ENCODE assay signal across 7 mouse cellular contexts in the genomic region with DNA sequence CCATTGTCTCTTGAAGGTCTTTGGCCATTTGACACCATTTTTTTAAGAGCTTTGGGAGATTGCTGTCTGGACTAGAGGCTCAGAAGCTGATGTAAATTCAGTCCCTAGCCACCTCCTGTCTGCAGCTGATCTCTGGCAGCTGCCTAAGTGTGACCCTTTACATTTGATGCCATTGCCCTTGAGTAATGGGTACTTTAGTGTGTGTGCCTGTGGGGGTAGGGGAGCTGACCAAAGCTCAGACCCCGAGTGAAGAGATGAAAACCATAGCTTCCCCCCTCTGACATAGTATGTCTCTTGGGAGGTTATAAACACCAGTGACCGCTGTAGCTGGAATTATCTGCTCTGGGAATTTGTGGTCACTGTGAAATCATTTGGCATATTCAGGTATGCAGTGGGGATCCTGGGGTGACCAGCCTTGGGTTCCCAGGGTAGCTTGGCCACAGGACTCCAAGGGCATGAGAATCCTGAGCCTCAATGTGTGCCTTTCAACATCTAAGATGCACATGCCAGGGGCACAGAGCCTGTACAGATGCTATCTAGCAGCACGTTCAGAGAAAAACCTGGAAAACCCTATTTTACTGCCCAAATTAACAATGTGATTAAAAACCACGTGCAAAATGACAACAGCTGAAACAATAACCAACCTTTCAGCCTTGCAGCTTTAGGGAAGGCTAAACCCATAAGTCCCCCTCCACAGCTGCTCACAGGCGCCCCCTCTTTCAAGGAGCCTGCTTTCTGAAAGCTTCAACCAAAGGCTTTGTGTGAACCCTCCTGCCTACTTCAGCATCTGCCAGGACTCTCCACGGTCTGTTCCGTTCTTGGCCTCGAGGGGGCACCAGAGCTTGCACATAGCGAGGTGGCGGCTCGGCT.
DNase-seq lines count a peak whose midpoint lies in the region; ATAC-seq and TF ChIP-seq lines count a peak whose summit lies in the region.

No protein-coding gene starts in this region.

- H3K4me1 ChIP-seq in cortical plate, adult 2 months (ENCODE audit: control insufficient read depth, insufficient read depth, low read length): no peaks in the 10 kb centered on the region
- H3K4me1 ChIP-seq in midbrain, embryonic 13.5 days (replicated peaks): peaks cover 23% of the 10 kb centered on the region
- H3K4me1 ChIP-seq in stomach, embryonic 15.5 days: no peaks in the 10 kb centered on the region

- TF ChIP-seq POLR2A in cortical plate, adult 2 months (IDR thresholded peaks at IDR 0.05; ENCODE audit: extremely low read depth, insufficient read depth, low read length): no peak

- 13% methylated on average over 11 of the region's 11 CpGs for whole genome bisulfite sequencing in midbrain, embryonic 13.5 days
- WGBS in stomach, embryonic 15.5 days: 15% methylated on average over 11 of the region's 11 CpGs

- peak; percentile 90 for ATAC-seq in midbrain, embryonic 13.5 days
- ATAC-seq in stomach, embryonic 15.5 days (ENCODE audit: insufficient read depth, low FRiP score, low read depth): no peak

- no peak overlapping the region for H3K9ac ChIP-seq in midbrain, embryonic 13.5 days (replicated peaks)
- no peak overlapping the region for H3K9ac ChIP-seq in stomach, embryonic 15.5 days

- intact Hi-C loops in left cerebral cortex, postnatal 25 days (cut with DNase I): loop anchor here (1.0 to 10.0 kb wide), 4 partner anchors 317 to 855 kb away; a partner anchor contains a TSS

- no peaks in the 10 kb centered on the region for H3K36me3 ChIP-seq in midbrain, embryonic 13.5 days
- H3K36me3 ChIP-seq in stomach, embryonic 15.5 days: no peaks in the 10 kb centered on the region

- H3K9me3 ChIP-seq in midbrain, embryonic 13.5 days: no peaks in the 10 kb centered on the region
- H3K9me3 ChIP-seq in stomach, embryonic 15.5 days: no peaks in the 10 kb centered on the region

- H3K4me2 ChIP-seq in midbrain, embryonic 13.5 days (replicated peaks): peak overlapping the region; percentile 58
- peak overlapping the region; percentile 33; the same call in 1 of the 2 replicates for H3K4me2 ChIP-seq in stomach, embryonic 15.5 days

- 0 out of 2 replicates have a peak, but pooled peaks cover 4% of the 10 kb centered on the region for H3K27me3 ChIP-seq in midbrain, embryonic 13.5 days
- peaks cover 4% of the 10 kb centered on the region; the same call in 1 of the 2 replicates for H3K27me3 ChIP-seq in stomach, embryonic 15.5 days (replicated peaks)

- TF ChIP-seq CTCF in cortical plate, adult 2 months (IDR thresholded peaks at IDR 0.05; ENCODE audit: extremely low read depth, insufficient read depth, low read length): peak; percentile 97

- no peak overlapping the region for H3K27ac ChIP-seq in cortical plate, adult 2 months (ENCODE audit: insufficient read depth, low read length)
- H3K27ac ChIP-seq in midbrain, embryonic 13.5 days: peak overlapping the region; percentile 91
- no peak overlapping the region for H3K27ac ChIP-seq in stomach, embryonic 15.5 days

- H3K4me3 ChIP-seq in cortical plate, adult 2 months (ENCODE audit: insufficient read depth, low read length): no peak overlapping the region
- peak overlapping the region; percentile 31; the same call in 1 of the 2 replicates for H3K4me3 ChIP-seq in midbrain, embryonic 13.5 days (replicated peaks)
- no peak overlapping the region for H3K4me3 ChIP-seq in stomach, embryonic 15.5 days (replicated peaks)

- DNase-seq in adrenal gland, postnatal 25 days: peak; percentile 85
- DNase-seq in gastrocnemius, adult 8-10 months (ENCODE audit: low spot score in 2 of 2): peak; percentile 53 to 54
- DNase-seq in kidney, adult 18-20 months: peak; percentile 78
- peak; percentile 94 to 96 for DNase-seq in left cerebral cortex, postnatal 25 days (ENCODE audit: low spot score in 2 of 2)
